Mouse (Mus musculus) G1E (cell line): ENCODE measurements around the gene Dock4. TPM values are rescaled to one million over a fixed set of nuclear protein-coding genes. Genes with fewer than 3 reads are reported as not detected.

Experiments used
- ATAC-seq: 2 replicates; pipeline ENCODE4 v1.8.0; 2016; ENCODE audit warnings: mild to moderate bottlenecking; ENCODE audit not compliant: insufficient number of reproducible peaks, poor library complexity, low FRiP score, severe bottlenecking; ENCODE audit errors: extremely low read depth
- DNase-seq: peaks from one replicate; pipeline ENCODE4 v3.0.0; 2012; ENCODE audit warnings: low spot score
- H3K27me3 ChIP-seq: 2 replicates; pipeline ENCODE4 v1.6.1; 2012; ENCODE audit warnings: mild to moderate bottlenecking, low read length, inconsistent platforms; ENCODE audit not compliant: insufficient read depth
- H3K36me3 ChIP-seq: replicated peaks from 2 replicates; pipeline ENCODE3; 2012; ENCODE audit warnings: mild to moderate bottlenecking, inconsistent platforms
- H3K4me1 ChIP-seq: 2 replicates; pipeline ENCODE4 v1.6.1; 2012; ENCODE audit warnings: low read depth, low read length, inconsistent platforms, mixed read lengths; ENCODE audit not compliant: insufficient read depth
- H3K4me3 ChIP-seq: 2 replicates; pipeline ENCODE4 v1.5.1; 2012; ENCODE audit warnings: low read depth, mild to moderate bottlenecking, inconsistent platforms, low read length, moderate library complexity, mixed read lengths
- H3K9me3 ChIP-seq: replicated peaks from 2 replicates; pipeline ENCODE4 v1.6.1; 2012; ENCODE audit warnings: inconsistent platforms
- CTCF ChIP-seq: IDR thresholded peaks from 2 replicates; pipeline ENCODE4 v1.5.1; 2012; ENCODE audit warnings: low read depth, low read length, inconsistent platforms, mixed read lengths
- GATA1 ChIP-seq: IDR thresholded peaks from 2 replicates; pipeline ENCODE4 v1.6.1; 2012; ENCODE audit warnings: borderline replicate concordance, low read length, inconsistent platforms, mixed read lengths
- GATA2 ChIP-seq: IDR thresholded peaks from 2 replicates; pipeline ENCODE4 v1.6.1; 2012; ENCODE audit warnings: low read depth, low read length, inconsistent platforms, borderline replicate concordance
- POLR2AphosphoS5 ChIP-seq: IDR thresholded peaks from 2 replicates; pipeline ENCODE4 v1.6.1; 2012; ENCODE audit warnings: low read depth, low read length, inconsistent platforms; ENCODE audit not compliant: insufficient replicate concordance
- TAL1 ChIP-seq: conservative IDR thresholded peaks from 2 replicates; pipeline ENCODE4 v1.6.1; 2012; ENCODE audit warnings: low read depth, low read length, inconsistent platforms, mixed read lengths
- polyA plus RNA-seq: library from polyadenylated mRNA; stranded (reverse); fragments of >175 nt; gene quantifications from 2 replicates; pipeline ENCODE4 v1.2.3, GENCODE M21; 2012
- total RNA-seq, 2 experiments: library from RNA; stranded (forward) in 1 of 2; stranded (reverse) in 1 of 2; fragments of 200-1000 nt in 1 of 2; fragments of >200 nt in 1 of 2; fragmentation: Nextera tagmentation in 1 of 2; gene quantifications; 2 replicates each; pipeline ENCODE4 v1.2.3; 2014 to 2017

The Dock4 gene
- total and polyA plus RNA-seq, 3 experiments, result 0.01 to 1.2 (median 0.68) TPM

DNA sequence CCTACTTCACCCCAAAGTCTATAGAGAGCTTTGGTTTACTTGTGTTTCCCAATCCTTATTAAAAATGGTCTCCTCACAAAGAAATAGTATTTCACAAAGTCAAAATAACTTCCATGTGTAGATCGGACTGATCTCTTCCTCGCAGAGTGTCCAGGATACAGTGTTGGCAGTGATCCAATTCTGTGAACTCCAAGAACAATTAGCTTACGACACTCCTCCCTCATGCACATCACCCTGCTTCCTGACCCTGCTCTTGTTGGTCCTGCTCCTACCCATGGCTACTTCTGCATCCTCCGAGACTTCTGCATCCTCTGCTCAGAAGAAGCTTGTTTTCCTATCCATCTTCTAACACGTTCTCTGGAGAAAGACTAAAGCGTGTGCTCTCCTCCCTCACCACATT, 213.9 kb downstream of the Dock4 start:
- Histone ChIP-seq H3K36me3 (no peaks in the 10 kb centered on the region), H3K27me3 (no peaks in the 10 kb centered on the region), H3K9me3 (no peaks in the 10 kb centered on the region), H3K4me1 (no peaks in the 10 kb centered on the region), H3K4me3 (no peak overlapping the region)
- no peak for DNase-seq
- no peak for ATAC-seq
- TF ChIP-seq TAL1 (no peak), GATA1 (no peak), CTCF (no peak), GATA2 (no peak), POLR2AphosphoS5 (no peak)

DNA sequence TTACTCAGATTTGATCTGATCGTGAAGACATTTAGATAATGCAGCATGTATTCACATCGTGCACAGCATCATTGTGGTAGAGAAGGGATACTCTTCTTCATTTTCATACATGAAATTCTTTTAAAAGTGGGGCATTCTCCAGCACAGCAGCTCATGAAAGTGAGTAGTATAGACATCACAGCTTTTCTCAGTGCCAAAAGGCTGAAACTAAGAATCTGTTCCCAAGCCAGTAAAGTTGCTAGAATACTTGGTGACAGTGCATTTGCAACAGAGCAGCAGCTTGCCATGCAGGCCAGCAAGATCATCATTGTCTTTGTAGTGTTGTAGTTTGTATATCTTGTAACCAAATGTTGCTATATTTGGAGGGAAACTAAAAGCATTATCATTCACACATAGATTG, 223.7 kb downstream of the Dock4 start:
- Histone ChIP-seq H3K27me3 (no peaks in the 10 kb centered on the region), H3K9me3 (no peaks in the 10 kb centered on the region), H3K4me1 (no peaks in the 10 kb centered on the region), H3K4me3 (no peak overlapping the region), H3K36me3 (no peaks in the 10 kb centered on the region)
- DNase-seq, result no peak
- ATAC-seq, result no peak
- no peak for TF ChIP-seq GATA1
- no peak for TF ChIP-seq TAL1
- no peak for TF ChIP-seq CTCF
- no peak for TF ChIP-seq GATA2
- no peak for TF ChIP-seq POLR2AphosphoS5

DNA sequence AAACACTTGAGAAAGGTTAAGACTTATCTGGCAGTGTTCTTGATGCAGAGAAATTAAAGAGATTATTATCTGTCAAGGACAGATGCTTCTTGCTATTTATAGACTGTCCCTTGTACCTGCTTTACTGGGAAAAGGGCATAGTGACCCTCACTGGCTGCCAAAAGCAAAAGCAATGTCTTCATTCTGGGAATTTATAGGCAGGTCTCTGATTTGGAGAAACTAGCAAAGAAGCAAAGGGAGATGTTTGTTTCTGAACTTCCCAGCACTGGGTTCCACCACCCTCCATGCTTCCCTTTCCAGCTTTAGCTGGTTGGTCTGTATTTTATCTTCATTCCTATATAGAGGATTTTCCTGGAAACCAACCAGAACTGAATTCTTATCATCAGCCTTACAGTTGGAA, 225.0 kb downstream of the Dock4 start:
- TF ChIP-seq GATA2, result no peak
- TF ChIP-seq POLR2AphosphoS5, result no peak
- TF ChIP-seq TAL1, result no peak
- no peak for TF ChIP-seq CTCF
- no peak for TF ChIP-seq GATA1
- Histone ChIP-seq H3K27me3 (no peaks in the 10 kb centered on the region), H3K4me3 (no peak overlapping the region), H3K4me1 (no peaks in the 10 kb centered on the region), H3K9me3 (no peaks in the 10 kb centered on the region), H3K36me3 (no peaks in the 10 kb centered on the region)
- ATAC-seq (no peak), DNase-seq (no peak)

DNA sequence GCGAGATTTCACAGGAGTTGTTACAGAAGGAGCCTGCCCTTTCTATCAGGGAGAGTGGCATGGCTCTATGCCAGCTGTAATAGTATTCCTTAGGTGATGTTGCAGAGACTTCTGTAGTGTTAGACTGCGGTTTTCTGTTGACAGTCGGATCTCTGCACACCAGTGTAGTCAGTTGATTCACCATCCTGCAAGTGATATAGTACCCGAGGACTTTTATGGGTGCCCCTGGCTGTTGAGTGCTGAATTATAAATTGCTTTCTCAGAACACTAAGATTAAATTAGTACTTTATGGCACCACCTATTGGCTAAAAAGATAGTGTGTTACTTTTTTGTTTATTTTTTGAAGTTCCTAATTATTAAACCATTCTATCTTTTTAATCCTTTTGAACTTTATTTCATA, 234.0 kb downstream of the Dock4 start:
- no peak overlapping the region for H3K4me3 ChIP-seq
- no peak for ATAC-seq
- no peaks in the 10 kb centered on the region for H3K4me1 ChIP-seq
- no peak for DNase-seq
- H3K9me3 ChIP-seq, result no peaks in the 10 kb centered on the region
- H3K27me3 ChIP-seq, result no peaks in the 10 kb centered on the region
- H3K36me3 ChIP-seq, result no peaks in the 10 kb centered on the region
- TF ChIP-seq GATA1 (no peak), TAL1 (no peak), GATA2 (no peak), POLR2AphosphoS5 (no peak), CTCF (no peak)

DNA sequence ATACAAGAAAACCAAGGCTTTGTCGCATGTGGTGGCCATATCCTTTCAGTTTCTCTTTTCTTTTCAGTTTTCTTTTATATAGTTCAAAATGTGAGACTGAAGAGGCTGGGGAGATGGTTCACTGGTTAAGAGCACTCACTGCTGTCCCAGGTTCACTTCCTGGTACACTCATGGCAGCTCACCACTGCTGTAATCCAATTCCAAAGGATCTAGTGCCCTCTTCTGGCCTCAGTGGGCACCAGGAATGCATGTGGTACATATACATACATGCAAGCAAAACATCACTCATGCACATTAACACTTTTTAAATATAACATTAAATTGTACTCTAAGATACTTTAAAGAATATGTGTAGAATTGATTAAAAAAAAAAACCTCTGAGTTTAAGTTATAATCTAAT, 234.8 kb downstream of the Dock4 start:
- ATAC-seq, result no peak; the same call in 1 of the 2 replicates
- no peaks in the 10 kb centered on the region for H3K9me3 ChIP-seq
- no peaks in the 10 kb centered on the region for H3K4me1 ChIP-seq
- no peaks in the 10 kb centered on the region for H3K36me3 ChIP-seq
- H3K27me3 ChIP-seq, result no peaks in the 10 kb centered on the region
- no peak for DNase-seq
- H3K4me3 ChIP-seq, result no peak overlapping the region
- TF ChIP-seq POLR2AphosphoS5 (no peak), CTCF (no peak), TAL1 (no peak), GATA2 (no peak), GATA1 (no peak)

DNA sequence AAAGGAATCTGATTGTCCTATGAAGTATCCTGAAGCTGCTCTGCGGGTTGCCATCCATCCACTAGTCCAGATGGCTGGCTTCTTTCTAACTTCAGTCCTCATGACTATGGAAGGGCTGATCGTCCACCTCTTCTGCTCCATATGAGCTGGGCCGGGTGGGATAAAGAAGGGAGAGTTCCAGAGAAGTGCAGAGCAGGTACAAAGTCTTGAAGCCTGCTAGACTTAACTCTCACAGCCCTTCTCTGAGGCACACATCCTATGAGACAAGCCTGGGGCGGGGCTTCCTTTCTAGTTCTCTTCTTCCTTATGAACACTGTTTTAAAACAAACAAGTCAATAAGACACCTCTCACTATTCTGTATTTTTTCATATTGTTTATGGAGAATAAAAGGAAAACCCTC, 245.7 kb downstream of the Dock4 start:
- ATAC-seq, result no peak
- no peaks in the 10 kb centered on the region for H3K4me1 ChIP-seq
- no peak for DNase-seq
- TF ChIP-seq GATA2 (no peak), GATA1 (no peak), CTCF (no peak), POLR2AphosphoS5 (no peak), TAL1 (no peak)
- H3K9me3 ChIP-seq, result no peaks in the 10 kb centered on the region
- no peak overlapping the region for H3K4me3 ChIP-seq
- H3K27me3 ChIP-seq, result peaks cover 2% of the 10 kb centered on the region; the same call in 1 of the 2 replicates
- no peaks in the 10 kb centered on the region for H3K36me3 ChIP-seq
